Mouse (Mus musculus) fat pad, adult 2 months (tissue): Measurements from ENCODE around the gene Olfr1415.
"Not testable (repeated sequence)": the region's sequence is repeated elsewhere in the genome, so short reads cannot be mapped to it uniquely, and the experiment has no call there.

Experiments
- DNase-seq: peaks from one replicate; pipeline ENCODE4 v3.0.0-alpha.2; 2011; ENCODE audit warnings: low read depth, low spot score; ENCODE audit errors: extremely low read depth

The Olfr1415 gene

DNA sequence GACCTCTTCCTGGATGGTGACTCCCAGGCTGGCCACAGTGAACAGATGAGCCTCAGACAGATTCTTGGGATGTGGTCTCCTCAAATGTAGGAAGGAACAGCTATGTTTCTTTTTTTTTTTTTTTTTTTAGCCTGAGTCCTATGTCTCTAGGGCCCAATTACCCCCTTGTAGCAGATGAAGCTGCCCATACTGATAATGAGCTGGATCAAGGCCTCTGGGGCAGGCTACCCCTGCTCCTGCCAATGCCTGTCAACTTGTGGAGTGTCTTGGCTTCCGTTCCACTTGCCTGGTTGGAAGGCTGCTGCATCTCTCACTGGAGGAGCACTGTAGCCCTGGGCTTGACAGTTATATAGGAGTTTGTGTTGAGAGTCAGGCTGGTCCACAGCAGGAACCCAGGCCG lies at the start of gene Olfr1415:
Olfr1415 (minus strand) TSS at position 101 of the 400 bp plus-strand sequence.
- no peak for DNase-seq

GRCm38 (mm10) chr1:92539071-92539470 lies 43.2 kb upstream of the Olfr1415 start:
- DNase-seq: no peak

GRCm38 (mm10) chr1:92536972-92537371 lies 41.1 kb upstream of the Olfr1415 start:
- DNase-seq: no peak

DNA sequence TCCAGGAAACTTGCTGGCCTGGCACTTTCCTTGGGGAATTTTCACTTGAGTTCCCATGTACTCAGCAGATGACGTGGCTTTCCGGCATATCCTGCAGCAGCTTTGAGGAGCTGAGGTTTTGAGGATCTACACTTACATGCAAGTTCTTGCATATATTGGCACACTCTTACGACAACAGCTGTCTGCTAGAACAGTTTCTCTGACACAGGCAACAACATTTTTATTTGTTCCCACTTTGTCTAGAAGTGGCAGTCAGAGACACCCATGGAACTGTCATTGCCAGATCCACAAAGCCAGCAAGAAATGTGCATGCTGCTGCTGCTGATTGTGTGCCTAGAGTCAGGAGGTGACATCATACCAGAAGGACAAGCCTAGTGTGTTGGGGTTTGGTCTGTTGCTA lies 27.9 kb upstream of the Olfr1415 start:
- no peak for DNase-seq

- DNase-seq: no peak
Measured at GRCm38 (mm10) chr1:92521376-92521775, 25.5 kb upstream of the Olfr1415 start.

GRCm38 (mm10) chr1:92519046-92519445 lies 23.1 kb upstream of the Olfr1415 start:
- DNase-seq: no peak

GRCm38 (mm10) chr1:92518561-92518960 lies 22.7 kb upstream of the Olfr1415 start, which contains the start of gene Olfr1414:
Gene Olfr1414, minus strand, starts transcription at chr1:92518661.
- DNase-seq: no peak

DNA sequence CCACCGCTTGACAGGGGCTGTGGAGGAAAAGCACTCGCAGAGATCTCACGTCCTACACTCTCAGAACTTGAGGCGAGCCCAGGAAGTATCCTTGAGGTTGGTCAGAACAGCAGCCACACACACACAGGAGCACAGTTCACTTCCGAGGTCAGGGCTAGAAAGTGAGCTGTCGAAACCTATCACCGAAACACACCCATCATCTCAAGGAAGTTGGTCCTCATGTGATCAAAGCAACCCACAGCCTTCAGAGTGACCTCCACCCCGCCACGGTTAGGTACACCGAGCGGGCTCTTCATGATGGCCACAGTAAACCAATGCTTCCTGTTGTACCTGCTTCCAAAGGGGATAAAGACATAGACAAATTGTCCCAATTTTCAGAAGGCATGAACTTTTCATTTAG lies 19.5 kb upstream of the Olfr1415 start:
- DNase-seq: no peak

DNA sequence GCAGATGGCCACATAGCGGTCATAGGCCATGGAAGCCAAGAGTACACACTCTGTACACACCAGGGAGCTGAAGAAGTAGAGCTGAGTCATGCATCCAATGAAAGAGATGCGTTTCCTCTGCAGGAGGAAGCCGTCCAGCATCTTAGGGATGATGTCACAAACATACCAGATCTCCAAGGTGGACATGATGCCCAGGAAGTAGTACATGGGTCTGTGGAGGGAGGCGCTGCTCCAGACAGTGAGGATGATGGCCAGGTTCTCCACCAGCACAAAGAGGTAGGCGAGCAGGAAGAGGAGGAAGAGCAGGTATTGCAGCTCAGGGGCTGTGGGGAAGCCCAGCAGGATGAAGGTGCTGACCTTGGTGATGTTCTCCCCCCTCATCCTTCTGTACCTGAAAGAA lies 15.7 kb upstream of the Olfr1415 start:
- not testable (repeated sequence) for DNase-seq

DNA sequence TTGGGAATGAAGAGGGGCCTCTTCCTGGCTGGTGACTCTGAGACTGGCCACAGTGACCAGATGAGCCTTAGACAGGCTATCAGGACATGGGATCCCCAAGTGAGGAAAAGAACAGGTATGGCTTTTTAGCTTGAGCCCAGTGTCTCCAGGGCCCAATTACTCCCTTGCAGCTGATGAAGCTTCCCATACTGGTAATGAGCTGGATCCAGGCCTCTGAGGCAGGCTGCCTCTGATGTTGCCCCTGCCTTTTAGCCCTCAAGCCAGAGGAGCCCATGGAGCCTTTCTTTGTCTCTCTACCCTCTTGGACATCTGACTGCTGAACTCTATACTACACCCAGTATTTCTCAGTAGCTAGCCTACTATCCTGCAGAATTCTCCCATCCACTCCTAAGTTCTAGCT lies 10.9 kb downstream of the Olfr1415 start, which contains the start of gene Olfr1416:
Olfr1416 (minus strand) TSS at position 101 of the 400 bp plus-strand sequence.
- DNase-seq: no peak

DNA sequence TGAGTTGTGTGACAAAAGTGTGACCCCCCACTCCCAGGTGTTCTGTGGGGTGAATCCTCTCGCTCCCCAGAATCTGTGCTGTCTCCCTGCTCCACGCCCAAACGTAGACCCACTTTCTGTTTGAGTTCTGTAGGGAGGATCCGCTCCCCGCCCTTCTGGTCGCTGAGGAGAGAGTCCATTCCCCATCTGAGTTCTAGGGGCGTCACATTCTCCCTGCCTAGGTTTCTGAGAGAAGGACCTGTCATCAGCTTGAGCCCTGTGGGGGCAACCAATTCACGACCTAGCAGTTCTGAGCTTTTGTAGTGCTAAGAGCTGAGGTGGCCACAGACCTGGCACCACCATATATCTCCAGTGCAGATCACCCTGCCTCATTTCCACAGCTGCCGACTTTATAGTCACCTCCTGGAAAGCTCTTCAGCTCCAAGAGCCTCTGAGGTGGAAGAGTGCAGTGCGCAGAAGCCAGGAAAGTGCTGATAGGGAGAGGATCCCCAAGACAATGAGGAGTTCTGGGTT lies 21.8 kb downstream of the Olfr1415 start:
- DNase-seq: no peak

- DNase-seq: peak; percentile 36
Measured at GRCm38 (mm10) chr1:92473165-92474041, 22.5 kb downstream of the Olfr1415 start, which contains the start of gene Ndufa10. Gene Ndufa10, minus strand, starts transcription at chr1:92473860.

GRCm38 (mm10) chr1:92468891-92469290 lies 27.0 kb downstream of the Olfr1415 start:
- DNase-seq: no peak

DNA sequence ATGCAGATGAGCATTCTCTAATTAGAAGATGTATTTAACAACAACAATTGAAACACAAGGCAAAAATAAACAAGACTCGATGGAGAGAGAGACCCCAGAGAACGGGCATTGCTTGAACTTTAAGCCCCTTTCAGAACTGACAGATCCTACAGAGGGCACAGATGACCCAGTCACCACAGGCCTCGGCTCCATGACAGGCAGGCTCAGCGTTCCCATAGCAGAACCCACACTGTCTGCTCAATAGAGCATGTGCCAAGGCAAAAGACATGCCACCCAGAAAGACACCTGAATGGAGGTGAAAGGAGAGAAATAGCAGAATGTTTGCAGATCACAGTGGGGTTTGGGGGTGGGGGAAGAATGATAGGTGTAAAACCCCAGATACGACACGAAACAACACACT lies 37.5 kb downstream of the Olfr1415 start:
- no peak for DNase-seq

DNA sequence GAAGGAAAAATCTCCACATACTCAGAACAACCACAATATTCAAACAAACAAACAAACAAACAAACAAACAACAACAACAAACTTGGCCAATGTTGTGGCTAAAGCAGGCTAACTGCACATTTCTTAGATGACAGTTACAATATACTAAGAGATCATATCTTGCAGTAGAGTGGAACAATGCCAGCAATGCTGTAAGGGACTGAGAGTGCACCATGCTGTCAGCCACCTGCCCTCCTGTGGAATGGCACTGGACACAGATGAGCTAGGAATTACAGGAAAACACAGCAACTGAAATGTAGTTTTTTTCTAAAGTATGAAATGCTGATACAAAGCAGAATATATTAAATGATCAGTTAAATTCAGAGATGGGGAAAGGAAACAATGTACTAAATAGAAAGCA lies 38.1 kb downstream of the Olfr1415 start:
- DNase-seq: no peak

GRCm38 (mm10) chr1:92453751-92454445 lies 42.0 kb downstream of the Olfr1415 start:
- no peak for DNase-seq

DNA sequence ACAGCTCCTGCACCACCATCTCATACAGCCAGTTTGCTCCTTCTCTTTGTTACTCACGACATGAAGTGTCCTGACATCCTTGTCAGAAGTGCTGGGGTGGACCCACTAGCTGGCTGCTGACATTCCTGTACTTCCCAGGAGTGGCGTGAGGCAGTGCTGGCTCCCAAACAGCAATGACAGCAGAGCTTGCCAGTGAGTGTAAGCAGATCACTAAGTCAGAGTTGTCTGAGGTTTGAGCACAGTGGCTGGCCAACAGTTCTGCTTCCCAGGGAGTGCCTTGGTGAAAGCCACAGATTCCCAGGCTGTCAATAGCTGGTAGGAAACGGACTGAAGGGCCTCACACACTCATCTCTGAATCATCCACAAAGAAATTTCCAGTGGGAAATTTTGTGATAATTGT lies 47.6 kb downstream of the Olfr1415 start:
- DNase-seq: no peak

GRCm38 (mm10) chr1:92441453-92442063 lies 54.3 kb downstream of the Olfr1415 start:
- DNase-seq: no peak

DNA sequence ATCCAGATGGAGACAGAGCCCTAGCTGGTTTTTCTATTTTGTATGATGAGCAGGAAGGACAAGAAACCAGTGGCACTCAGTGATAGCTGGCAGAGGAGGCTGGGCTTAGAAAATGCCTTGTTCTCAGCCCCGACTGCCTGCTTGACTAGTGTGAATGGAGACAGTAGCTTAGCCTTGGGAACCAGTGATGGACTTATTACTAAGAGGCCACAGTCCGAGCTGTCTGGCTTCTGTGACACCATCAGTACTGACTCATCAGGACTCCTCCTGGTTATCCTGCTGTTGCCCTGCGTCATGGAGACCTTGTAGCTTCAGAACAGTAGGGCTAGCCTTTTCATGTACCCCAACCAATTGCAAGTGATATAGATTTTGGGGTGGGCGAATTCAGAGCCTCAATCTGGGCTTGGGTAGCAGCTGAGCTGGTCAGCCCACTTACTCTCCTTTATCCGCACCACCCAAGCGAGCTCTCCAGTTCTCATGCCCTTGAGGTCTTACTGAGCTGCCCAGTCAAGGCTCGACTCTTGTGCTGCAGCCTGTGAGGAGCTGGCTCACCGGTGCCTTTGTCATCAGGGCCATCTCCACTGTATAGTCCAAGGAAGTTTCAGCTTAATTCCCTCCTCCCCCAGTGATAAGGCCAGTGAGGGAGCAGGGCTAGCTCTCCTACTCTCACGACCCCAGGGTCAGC lies 55.7 kb downstream of the Olfr1415 start:
- DNase-seq: no peak
